Mouse (Mus musculus): ENCODE results near the gene Fam53b. TPM values are rescaled to one million over a fixed set of nuclear protein-coding genes. Genes with fewer than 3 reads are reported as not detected.
A peak's percentile ranks its signal among the peaks of the same experiment; 100 is the strongest.

Gene Fam53b
- polyA plus RNA-seq, 1 experiment from 2014 or later = 31.1 TPM

GRCm38 (mm10) chr7:132723906-132724305 lies 89.8 kb downstream of the Fam53b start:
- 88% methylated on average over 11 of the region's 11 CpGs for WGBS
- peak; percentile 34; the same call in 1 of the 2 replicates for ATAC-seq
- H3K4me1 ChIP-seq = peaks cover 81% of the 10 kb centered on the region

DNA sequence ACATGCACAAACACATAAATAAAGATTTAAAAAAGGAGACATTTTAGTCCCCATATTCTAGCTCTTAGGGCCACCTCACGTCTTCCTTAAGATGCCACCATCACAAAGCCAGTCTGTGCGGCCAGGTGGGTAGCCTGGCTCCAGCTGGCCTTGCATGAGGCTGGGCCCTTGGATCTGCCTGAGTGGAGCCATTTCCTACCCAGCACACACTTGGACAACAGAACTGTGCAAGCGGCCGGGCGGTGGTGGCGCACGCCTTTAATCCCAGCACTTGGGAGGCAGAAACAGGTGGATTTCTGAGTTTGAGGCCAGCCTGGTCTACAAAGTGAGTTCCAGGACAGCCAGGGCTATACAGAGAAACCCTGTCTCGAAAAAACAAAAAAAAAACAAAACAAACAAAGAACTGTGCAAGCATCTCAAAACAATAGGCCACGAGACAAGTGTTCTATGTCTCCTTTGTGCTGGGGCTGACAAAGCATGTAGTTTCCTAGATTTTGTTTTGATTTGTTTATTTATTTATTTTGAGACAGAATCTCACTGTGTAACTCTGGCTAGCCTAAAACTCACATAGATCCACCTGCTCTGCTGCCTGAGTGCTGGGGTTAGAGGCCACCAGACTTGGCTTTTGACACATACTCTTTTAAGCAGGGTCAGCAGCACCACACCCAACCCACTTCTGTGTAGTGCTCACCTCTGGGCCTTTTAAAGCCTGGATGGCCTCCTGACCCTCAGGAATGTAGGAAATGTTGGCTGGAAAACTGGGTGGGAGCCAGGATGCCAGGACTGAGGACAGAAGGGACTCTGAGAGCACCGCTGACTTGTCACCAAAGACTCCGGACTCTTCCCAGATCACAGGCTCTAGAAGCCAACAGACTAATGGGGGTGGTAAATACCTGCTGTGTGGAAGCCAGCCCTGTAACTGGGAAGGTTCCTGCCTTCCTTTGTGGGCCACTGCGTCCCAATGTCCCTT lies 91.0 kb downstream of the Fam53b start:
- no peak for ATAC-seq
- no peak overlapping the region for H3K4me3 ChIP-seq
- no peaks in the 10 kb centered on the region for H3K36me3 ChIP-seq (ENCODE audit: poor library complexity, severe bottlenecking)
- H3K9me3 ChIP-seq (replicated peaks) = no peaks in the 10 kb centered on the region
- H3K27ac ChIP-seq = no peak overlapping the region
- peaks cover 81% of the 10 kb centered on the region for H3K4me1 ChIP-seq
- WGBS = 91% methylated on average over 12 of the region's 12 CpGs
- H3K9ac ChIP-seq = no peak overlapping the region
- H3K4me2 ChIP-seq = no peak overlapping the region
- no peaks in the 10 kb centered on the region for H3K27me3 ChIP-seq

More at GRCm38 (mm10) chr7:132723906-132724305, 89.8 kb downstream of the Fam53b start:
- Histone ChIP-seq H3K9ac (no peak overlapping the region), H3K9me3 (replicated peaks) (no peaks in the 10 kb centered on the region), H3K4me2 (no peak overlapping the region), H3K4me3 (no peak overlapping the region), H3K27ac (no peak overlapping the region), H3K36me3 (ENCODE audit: poor library complexity, severe bottlenecking) (no peaks in the 10 kb centered on the region), H3K27me3 (no peaks in the 10 kb centered on the region)

DNA sequence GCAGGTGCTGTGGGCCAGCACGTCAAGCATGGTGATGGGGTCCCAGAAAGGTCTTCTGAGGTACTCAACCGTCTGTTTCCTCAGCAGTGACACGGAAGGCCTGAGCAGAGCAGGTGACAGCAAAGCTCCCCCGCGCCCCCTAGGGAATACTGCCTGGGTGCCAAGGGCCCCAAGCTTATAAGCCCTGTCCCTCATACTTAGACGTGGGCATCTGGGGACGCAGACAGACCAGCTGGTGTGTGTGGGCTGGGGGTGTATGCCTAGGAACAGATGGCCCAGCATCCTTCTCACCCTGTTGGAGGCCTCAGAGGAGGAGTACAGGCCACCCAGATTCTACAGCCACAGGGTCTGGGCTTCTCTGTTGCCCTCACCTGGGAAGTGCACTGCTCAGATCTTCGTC lies 93.1 kb downstream of the Fam53b start:
- Histone ChIP-seq H3K4me1 (peaks cover 71% of the 10 kb centered on the region), H3K4me2 (no peak overlapping the region), H3K36me3 (ENCODE audit: poor library complexity, severe bottlenecking) (peaks cover 2% of the 10 kb centered on the region), H3K4me3 (no peak overlapping the region), H3K9me3 (replicated peaks) (no peaks in the 10 kb centered on the region), H3K27me3 (no peaks in the 10 kb centered on the region), H3K9ac (no peak overlapping the region), H3K27ac (peak overlapping the region; percentile 41)
- 70% methylated on average over 8 of the region's 8 CpGs for WGBS
- peak; percentile 80 for ATAC-seq

DNA sequence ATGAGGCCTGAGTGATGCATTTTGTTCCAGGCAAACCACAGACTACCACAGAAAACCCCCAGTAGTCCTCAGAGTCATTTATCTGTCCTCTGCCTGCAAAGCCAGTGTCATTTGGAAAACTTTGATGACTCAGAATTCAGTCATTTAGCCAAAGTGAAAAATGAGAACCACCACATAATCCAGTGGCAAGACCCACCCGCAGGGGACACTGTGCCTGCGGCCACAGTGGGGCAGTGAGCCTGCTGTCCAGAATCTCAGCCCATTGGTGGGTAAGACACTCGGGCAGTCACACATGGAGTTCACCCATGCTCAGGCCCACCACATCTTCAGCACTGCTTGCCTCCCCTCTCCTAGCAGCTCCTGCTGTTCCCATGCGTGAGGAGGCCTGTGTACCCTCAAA lies 94.1 kb downstream of the Fam53b start:
- Histone ChIP-seq H3K4me1 (peaks cover 77% of the 10 kb centered on the region), H3K27me3 (no peaks in the 10 kb centered on the region), H3K4me3 (no peak overlapping the region), H3K27ac (no peak overlapping the region), H3K4me2 (no peak overlapping the region), H3K9me3 (replicated peaks) (no peaks in the 10 kb centered on the region), H3K36me3 (ENCODE audit: poor library complexity, severe bottlenecking) (peaks cover 12% of the 10 kb centered on the region), H3K9ac (no peak overlapping the region)
- 91% methylated on average over 4 of the region's 4 CpGs for WGBS
- ATAC-seq = no peak

DNA sequence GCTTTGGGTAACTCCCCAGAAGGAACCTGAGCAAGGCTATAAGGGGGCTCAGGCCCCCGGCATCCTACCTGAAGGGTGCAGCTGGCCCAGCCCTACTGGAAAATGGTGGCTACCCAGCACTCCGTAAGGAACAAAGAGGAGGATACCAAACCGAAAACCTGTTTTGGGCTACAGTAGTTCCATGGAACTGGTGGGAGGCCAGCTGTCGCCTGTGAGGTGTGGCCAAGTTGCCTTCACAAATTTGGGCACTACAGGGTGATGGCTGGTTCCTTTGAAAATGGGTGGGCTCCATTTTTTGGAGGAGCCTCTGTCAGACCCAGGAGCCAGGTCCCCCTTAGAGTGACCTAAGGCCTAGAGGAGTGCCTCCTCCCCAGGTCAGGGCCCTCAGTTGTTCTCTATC lies 98.4 kb downstream of the Fam53b start:
- H3K27me3 ChIP-seq = no peaks in the 10 kb centered on the region
- H3K4me2 ChIP-seq = no peak overlapping the region
- H3K4me3 ChIP-seq = no peak overlapping the region
- peak overlapping the region; percentile 5; the same call in 1 of the 2 replicates for H3K9ac ChIP-seq
- WGBS = 90% methylated on average over 4 of the region's 4 CpGs
- H3K36me3 ChIP-seq (ENCODE audit: poor library complexity, severe bottlenecking) = peaks cover 27% of the 10 kb centered on the region
- peaks cover 67% of the 10 kb centered on the region for H3K4me1 ChIP-seq
- peak overlapping the region; percentile 62 for H3K27ac ChIP-seq
- ATAC-seq = no peak
- no peaks in the 10 kb centered on the region for H3K9me3 ChIP-seq (replicated peaks)

GRCm38 (mm10) chr7:132714236-132714923 lies 99.3 kb downstream of the Fam53b start:
- H3K4me1 ChIP-seq = peaks cover 59% of the 10 kb centered on the region
- WGBS = 26% methylated on average over 6 of the region's 6 CpGs

DNA sequence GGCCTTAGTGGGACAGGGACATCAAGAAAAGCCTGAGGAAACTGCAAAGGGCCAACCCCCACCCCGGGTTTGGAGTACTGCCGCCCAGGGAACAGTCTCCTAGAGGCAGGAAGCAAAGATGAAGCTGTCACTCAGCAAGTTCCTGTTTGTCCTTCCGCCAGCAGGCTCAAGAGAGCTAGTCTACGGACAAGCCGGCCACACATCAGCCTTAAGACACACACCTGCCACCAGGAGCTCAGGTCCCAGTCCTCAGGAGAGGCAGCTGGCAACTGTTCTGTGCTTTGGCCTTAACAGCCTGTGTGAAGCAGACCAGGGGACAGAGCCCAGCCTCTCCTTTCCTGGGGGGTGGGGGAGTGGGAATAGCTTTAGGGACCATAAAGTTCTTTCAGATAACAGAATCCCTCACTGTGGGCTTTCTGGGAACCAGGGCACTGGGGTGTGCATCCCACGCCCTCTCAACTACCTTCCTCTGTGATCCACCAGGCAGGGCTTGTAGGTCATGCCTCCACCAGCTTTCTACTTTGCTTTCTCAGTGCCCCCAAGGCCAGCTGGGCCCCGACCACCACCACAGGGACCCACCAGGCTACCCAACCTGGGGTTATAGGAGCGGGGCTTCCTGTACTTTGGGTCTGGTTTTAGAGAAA lies 100.1 kb downstream of the Fam53b start:
- H3K9me3 ChIP-seq (replicated peaks) = no peaks in the 10 kb centered on the region
- 84% methylated on average over 8 of the region's 8 CpGs for WGBS
- H3K4me3 ChIP-seq = no peak overlapping the region
- ATAC-seq = no peak
- H3K27ac ChIP-seq = peak overlapping the region; percentile 62
- H3K27me3 ChIP-seq = no peaks in the 10 kb centered on the region
- H3K4me2 ChIP-seq = no peak overlapping the region
- H3K4me1 ChIP-seq = peaks cover 54% of the 10 kb centered on the region
- peaks cover 27% of the 10 kb centered on the region for H3K36me3 ChIP-seq (ENCODE audit: poor library complexity, severe bottlenecking)
- no peak overlapping the region for H3K9ac ChIP-seq

More at GRCm38 (mm10) chr7:132714236-132714923, 99.3 kb downstream of the Fam53b start:
- ATAC-seq = peak; percentile 60
- Histone ChIP-seq H3K9ac (peak overlapping the region; percentile 43; the same call in 1 of the 2 replicates), H3K27ac (peak overlapping the region; percentile 62), H3K36me3 (ENCODE audit: poor library complexity, severe bottlenecking) (peaks cover 27% of the 10 kb centered on the region), H3K9me3 (replicated peaks) (no peaks in the 10 kb centered on the region), H3K4me2 (no peak overlapping the region), H3K4me3 (no peak overlapping the region), H3K27me3 (no peaks in the 10 kb centered on the region)

DNA sequence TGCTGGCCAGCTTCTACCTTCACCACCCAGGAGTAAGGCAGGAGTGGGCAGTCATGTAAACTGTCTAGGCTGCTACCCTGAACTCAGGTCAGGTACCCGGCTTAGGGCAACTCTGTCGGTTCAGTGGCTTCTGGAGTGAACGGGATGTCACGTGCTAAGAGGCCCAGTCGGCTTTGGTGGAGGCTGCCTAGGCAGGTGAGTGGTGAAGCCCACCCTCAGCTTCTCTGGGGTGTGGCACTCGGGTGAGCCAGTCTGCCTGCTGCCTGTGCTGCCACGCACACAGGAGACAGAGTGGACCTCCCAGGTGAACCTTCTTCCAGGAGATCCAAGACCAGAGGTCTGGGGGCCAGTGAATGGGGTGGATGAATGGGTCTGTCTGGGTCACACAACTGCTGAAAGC lies 100.7 kb downstream of the Fam53b start:
- 81% methylated on average over 7 of the region's 7 CpGs for WGBS
- H3K27ac ChIP-seq = no peak overlapping the region
- no peak for ATAC-seq
- peaks cover 48% of the 10 kb centered on the region for H3K4me1 ChIP-seq
- no peaks in the 10 kb centered on the region for H3K9me3 ChIP-seq (replicated peaks)
- peaks cover 27% of the 10 kb centered on the region for H3K36me3 ChIP-seq (ENCODE audit: poor library complexity, severe bottlenecking)
- no peak overlapping the region for H3K4me2 ChIP-seq
- no peak overlapping the region for H3K4me3 ChIP-seq
- H3K9ac ChIP-seq = no peak overlapping the region
- no peaks in the 10 kb centered on the region for H3K27me3 ChIP-seq

- WGBS = 44% methylated on average over 16 of the region's 16 CpGs
These were observed 101.5 kb downstream of the Fam53b start for GRCm38 (mm10) chr7:132712044-132712708.

DNA sequence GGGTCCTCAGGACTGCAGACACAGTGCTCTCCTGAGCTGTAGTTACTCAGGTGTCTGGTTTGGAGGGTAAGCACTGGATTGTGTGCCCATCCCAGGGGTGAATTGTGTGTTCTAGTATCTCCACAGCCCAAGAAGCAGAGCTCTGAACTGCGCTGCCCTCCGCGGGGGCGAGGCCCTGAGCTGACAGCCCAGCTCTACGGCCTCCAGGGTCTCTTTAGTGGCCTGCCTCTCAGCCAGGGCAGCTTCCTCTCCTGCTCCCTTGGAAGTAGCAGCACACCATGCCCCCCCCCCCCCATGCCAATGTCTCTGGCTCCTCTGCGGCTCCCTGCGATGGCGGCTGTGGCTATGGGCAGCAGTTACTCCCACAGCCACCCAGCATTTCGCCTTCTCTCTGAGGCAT lies 102.1 kb downstream of the Fam53b start:
- no peak overlapping the region for H3K4me3 ChIP-seq
- H3K27me3 ChIP-seq = no peaks in the 10 kb centered on the region
- no peak overlapping the region for H3K9ac ChIP-seq
- H3K27ac ChIP-seq = no peak overlapping the region
- peaks cover 45% of the 10 kb centered on the region for H3K4me1 ChIP-seq
- H3K9me3 ChIP-seq (replicated peaks) = no peaks in the 10 kb centered on the region
- 83% methylated on average over 9 of the region's 9 CpGs for WGBS
- no peak for ATAC-seq
- no peak overlapping the region for H3K4me2 ChIP-seq
- peaks cover 27% of the 10 kb centered on the region for H3K36me3 ChIP-seq (ENCODE audit: poor library complexity, severe bottlenecking)

More at GRCm38 (mm10) chr7:132712044-132712708, 101.5 kb downstream of the Fam53b start:
- Histone ChIP-seq H3K27ac (peak overlapping the region; percentile 20; the same call in 1 of the 2 replicates), H3K4me2 (no peak overlapping the region), H3K9me3 (replicated peaks) (no peaks in the 10 kb centered on the region), H3K36me3 (ENCODE audit: poor library complexity, severe bottlenecking) (peaks cover 27% of the 10 kb centered on the region), H3K9ac (peak overlapping the region; percentile 3; the same call in 1 of the 2 replicates), H3K4me1 (peaks cover 45% of the 10 kb centered on the region), H3K27me3 (no peaks in the 10 kb centered on the region), H3K4me3 (no peak overlapping the region)
- peak; percentile 39 for ATAC-seq

DNA sequence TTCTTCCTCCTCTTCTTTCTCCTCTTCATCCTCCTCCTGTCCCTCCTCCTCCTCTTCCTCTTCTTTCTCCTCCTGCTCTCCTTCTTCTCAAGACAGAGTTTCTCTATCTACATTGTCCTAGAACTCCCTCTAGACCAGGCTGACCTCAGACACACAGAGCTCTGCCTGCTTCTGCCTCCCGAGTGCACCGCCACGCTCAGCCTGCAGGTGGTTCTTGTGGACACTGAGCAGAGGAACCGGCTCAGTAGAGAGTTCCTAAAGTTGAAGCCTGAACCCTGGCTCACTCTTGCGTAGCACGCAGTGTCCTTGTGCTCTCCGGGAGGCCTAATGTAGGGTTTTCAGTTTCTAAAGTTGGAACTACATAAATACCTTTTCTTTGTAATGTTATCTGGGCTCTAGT lies 108.6 kb downstream of the Fam53b start:
- no peak overlapping the region for H3K9ac ChIP-seq
- H3K9me3 ChIP-seq (replicated peaks) = no peaks in the 10 kb centered on the region
- 93% methylated on average over 7 of the region's 7 CpGs for WGBS
- H3K27me3 ChIP-seq = no peaks in the 10 kb centered on the region
- ATAC-seq = no peak
- H3K4me3 ChIP-seq = no peak overlapping the region
- no peak overlapping the region for H3K27ac ChIP-seq
- no peaks in the 10 kb centered on the region for H3K36me3 ChIP-seq (ENCODE audit: poor library complexity, severe bottlenecking)
- no peak overlapping the region for H3K4me2 ChIP-seq
- H3K4me1 ChIP-seq = no peaks in the 10 kb centered on the region

Data from forebrain, embryonic 13.5 days (tissue).